Mouse (Mus musculus): Measurements from ENCODE around the gene Lmod3. TPM values are rescaled to one million over a fixed set of nuclear protein-coding genes. Genes with fewer than 3 reads are reported as not detected.
A peak's percentile ranks its signal among the peaks of the same experiment; 100 is the strongest.
"Not testable (repeated sequence)": the region's sequence is repeated elsewhere in the genome, so short reads cannot be mapped to it uniquely, and the experiment has no call there.

The Lmod3 gene
- polyA plus RNA-seq, 1 experiment from 2014 or later = 14.3 TPM

GRCm38 (mm10) chr6:97273777-97274176 is 21.2 kb upstream of the Lmod3 start:
- Histone ChIP-seq H3K4me3 (no peak overlapping the region), H3K4me2 (no peak overlapping the region), H3K27me3 (replicated peaks) (no peaks in the 10 kb centered on the region), H3K36me3 (no peaks in the 10 kb centered on the region), H3K4me1 (peaks cover 26% of the 10 kb centered on the region), H3K27ac (replicated peaks) (no peak overlapping the region), H3K9me3 (no peaks in the 10 kb centered on the region), H3K9ac (no peak overlapping the region)
- ATAC-seq (ENCODE audit: extremely low read depth, insufficient number of reproducible peaks, low FRiP score, low TSS enrichment) = no peak
- WGBS = 69% methylated on average over 3 of the region's 3 CpGs

- ATAC-seq (ENCODE audit: extremely low read depth, insufficient number of reproducible peaks, low FRiP score, low TSS enrichment) = no peak
- Histone ChIP-seq H3K36me3 (no peaks in the 10 kb centered on the region), H3K27me3 (replicated peaks) (no peaks in the 10 kb centered on the region), H3K27ac (replicated peaks) (no peak overlapping the region), H3K9ac (no peak overlapping the region; the same call in 1 of the 2 replicates), H3K4me2 (no peak overlapping the region), H3K4me3 (no peak overlapping the region), H3K4me1 (peaks cover 21% of the 10 kb centered on the region), H3K9me3 (no peaks in the 10 kb centered on the region)
- 60% methylated on average over 16 of the region's 16 CpGs for WGBS
Observed at GRCm38 (mm10) chr6:97273058-97273710, 20.6 kb upstream of the Lmod3 start.

- H3K9ac ChIP-seq = no peak overlapping the region
- peaks cover 18% of the 10 kb centered on the region for H3K4me1 ChIP-seq
- no peaks in the 10 kb centered on the region for H3K27me3 ChIP-seq (replicated peaks)
- no peak overlapping the region for H3K27ac ChIP-seq (replicated peaks)
- H3K36me3 ChIP-seq = no peaks in the 10 kb centered on the region
- H3K4me3 ChIP-seq = no peak overlapping the region
- H3K4me2 ChIP-seq = no peak overlapping the region
- no peak for ATAC-seq (ENCODE audit: extremely low read depth, insufficient number of reproducible peaks, low FRiP score, low TSS enrichment)
- WGBS = 65% methylated on average over 2 of the region's 2 CpGs
- H3K9me3 ChIP-seq = no peaks in the 10 kb centered on the region
Observed at GRCm38 (mm10) chr6:97272349-97272748, 19.8 kb upstream of the Lmod3 start.

- no peak for ATAC-seq (ENCODE audit: extremely low read depth, insufficient number of reproducible peaks, low FRiP score, low TSS enrichment)
- H3K4me1 ChIP-seq = peaks cover 25% of the 10 kb centered on the region
- H3K27ac ChIP-seq (replicated peaks) = no peak overlapping the region
- H3K9ac ChIP-seq = no peak overlapping the region
- no peak overlapping the region for H3K4me2 ChIP-seq
- H3K27me3 ChIP-seq (replicated peaks) = no peaks in the 10 kb centered on the region
- WGBS = 79% methylated on average over 11 of the region's 11 CpGs
- no peaks in the 10 kb centered on the region for H3K9me3 ChIP-seq
- H3K36me3 ChIP-seq = no peaks in the 10 kb centered on the region
- H3K4me3 ChIP-seq = no peak overlapping the region
Observed at GRCm38 (mm10) chr6:97269596-97269995, 17.0 kb upstream of the Lmod3 start.

GRCm38 (mm10) chr6:97267132-97267531 is 14.6 kb upstream of the Lmod3 start:
- Histone ChIP-seq H3K4me1 (peaks cover 27% of the 10 kb centered on the region), H3K36me3 (no peaks in the 10 kb centered on the region), H3K4me3 (no peak overlapping the region), H3K27ac (replicated peaks) (no peak overlapping the region), H3K9me3 (no peaks in the 10 kb centered on the region), H3K27me3 (replicated peaks) (no peaks in the 10 kb centered on the region), H3K9ac (no peak overlapping the region), H3K4me2 (no peak overlapping the region)
- no peak for ATAC-seq (ENCODE audit: extremely low read depth, insufficient number of reproducible peaks, low FRiP score, low TSS enrichment)
- 67% methylated on average over 2 of the region's 2 CpGs for WGBS

GRCm38 (mm10) chr6:97266661-97267060 is 14.1 kb upstream of the Lmod3 start:
- no peak for ATAC-seq (ENCODE audit: extremely low read depth, insufficient number of reproducible peaks, low FRiP score, low TSS enrichment)
- Histone ChIP-seq H3K4me2 (no peak overlapping the region), H3K27ac (replicated peaks) (no peak overlapping the region; the same call in 1 of the 2 replicates), H3K9me3 (no peaks in the 10 kb centered on the region), H3K27me3 (replicated peaks) (no peaks in the 10 kb centered on the region), H3K9ac (no peak overlapping the region), H3K36me3 (no peaks in the 10 kb centered on the region), H3K4me1 (peaks cover 27% of the 10 kb centered on the region), H3K4me3 (no peak overlapping the region)
- WGBS = 67% methylated on average over 4 of the region's 4 CpGs

- Histone ChIP-seq H3K27ac (replicated peaks) (peak overlapping the region; percentile 94), H3K4me3 (no peak overlapping the region), H3K9me3 (no peaks in the 10 kb centered on the region), H3K27me3 (replicated peaks) (no peaks in the 10 kb centered on the region), H3K4me1 (peaks cover 27% of the 10 kb centered on the region), H3K36me3 (no peaks in the 10 kb centered on the region), H3K4me2 (peak overlapping the region; percentile 49), H3K9ac (no peak overlapping the region)
- 27% methylated on average over 3 of the region's 3 CpGs for WGBS
- no peak for ATAC-seq (ENCODE audit: extremely low read depth, insufficient number of reproducible peaks, low FRiP score, low TSS enrichment)
Observed at GRCm38 (mm10) chr6:97265705-97266104, 13.1 kb upstream of the Lmod3 start.

- H3K4me3 ChIP-seq = no peak overlapping the region
- peaks cover 27% of the 10 kb centered on the region for H3K4me1 ChIP-seq
- H3K9me3 ChIP-seq = no peaks in the 10 kb centered on the region
- peak overlapping the region; percentile 49 for H3K4me2 ChIP-seq
- ATAC-seq (ENCODE audit: extremely low read depth, insufficient number of reproducible peaks, low FRiP score, low TSS enrichment) = peak; percentile 68; the same call in 1 of the 2 replicates
- 0 out of 2 replicates have a peak overlapping the region, but pooled peaks have one; percentile 24 for H3K9ac ChIP-seq
- H3K36me3 ChIP-seq = no peaks in the 10 kb centered on the region
- H3K27ac ChIP-seq (replicated peaks) = peak overlapping the region; percentile 94
- H3K27me3 ChIP-seq (replicated peaks) = no peaks in the 10 kb centered on the region
- 33% methylated on average over 8 of the region's 8 CpGs for WGBS
Observed at GRCm38 (mm10) chr6:97265240-97265639, 12.7 kb upstream of the Lmod3 start.

GRCm38 (mm10) chr6:97263750-97264149 is 11.2 kb upstream of the Lmod3 start:
- H3K9ac ChIP-seq; H3K27me3 ChIP-seq (replicated peaks); H3K36me3 ChIP-seq; H3K4me3 ChIP-seq; H3K9me3 ChIP-seq; H3K4me2 ChIP-seq; ATAC-seq (ENCODE audit: extremely low read depth, insufficient number of reproducible peaks, low FRiP score, low TSS enrichment): not testable (repeated sequence)
- peaks cover 35% of the 10 kb centered on the region for H3K4me1 ChIP-seq
- peak overlapping the region; percentile 94; the same call in 1 of the 2 replicates for H3K27ac ChIP-seq (replicated peaks)

GRCm38 (mm10) chr6:97262229-97262628 is 9.7 kb upstream of the Lmod3 start:
- Histone ChIP-seq H3K4me3 (no peak overlapping the region), H3K36me3 (no peaks in the 10 kb centered on the region), H3K4me2 (no peak overlapping the region), H3K27me3 (replicated peaks) (no peaks in the 10 kb centered on the region), H3K4me1 (peaks cover 41% of the 10 kb centered on the region), H3K9ac (no peak overlapping the region), H3K27ac (replicated peaks) (no peak overlapping the region), H3K9me3 (no peaks in the 10 kb centered on the region)
- WGBS = 80% methylated on average over 4 of the region's 4 CpGs
- no peak for ATAC-seq (ENCODE audit: extremely low read depth, insufficient number of reproducible peaks, low FRiP score, low TSS enrichment)

GRCm38 (mm10) chr6:97259926-97260325 is 7.4 kb upstream of the Lmod3 start:
- WGBS = 87% methylated on average over 2 of the region's 2 CpGs
- not testable (repeated sequence) for H3K4me3 ChIP-seq; H3K36me3 ChIP-seq; H3K4me2 ChIP-seq; H3K27ac ChIP-seq (replicated peaks); H3K27me3 ChIP-seq (replicated peaks); H3K9me3 ChIP-seq; H3K9ac ChIP-seq; ATAC-seq (ENCODE audit: extremely low read depth, insufficient number of reproducible peaks, low FRiP score, low TSS enrichment)
- peaks cover 22% of the 10 kb centered on the region for H3K4me1 ChIP-seq

GRCm38 (mm10) chr6:97258489-97258888 is 5.9 kb upstream of the Lmod3 start:
- WGBS = 73% methylated on average over 1 of the region's 1 CpGs
- no peak overlapping the region for H3K27ac ChIP-seq (replicated peaks)
- no peak overlapping the region for H3K4me2 ChIP-seq
- H3K36me3 ChIP-seq = no peaks in the 10 kb centered on the region
- H3K27me3 ChIP-seq (replicated peaks) = no peaks in the 10 kb centered on the region
- H3K4me3 ChIP-seq = no peak overlapping the region
- H3K9ac ChIP-seq = no peak overlapping the region
- ATAC-seq (ENCODE audit: extremely low read depth, insufficient number of reproducible peaks, low FRiP score, low TSS enrichment) = no peak
- no peaks in the 10 kb centered on the region for H3K9me3 ChIP-seq
- peaks cover 14% of the 10 kb centered on the region for H3K4me1 ChIP-seq
